Mouse (Mus musculus) gonadal fat pad, adult 2 months (tissue): ENCODE measurements around the gene Mup2. TPM values are rescaled to one million over a fixed set of nuclear protein-coding genes. Genes with fewer than 3 reads are reported as not detected.
"Not testable (repeated sequence)": the region's sequence is repeated elsewhere in the genome, so short reads cannot be mapped to it uniquely, and the experiment has no call there.

Experiments used
- DNase-seq: peaks from one replicate; pipeline ENCODE4 v3.0.0-alpha.2; 2012; ENCODE audit warnings: low read depth
- polyA plus RNA-seq: library from polyadenylated mRNA; depleted of rRNA; stranded (reverse); fragments of >200 nt; gene quantifications from 2 replicates; pipeline ENCODE4 v1.2.3, GENCODE M21; 2012; rRNA removed

The Mup2 gene
- polyA plus RNA-seq = not detected in 2 replicates

GRCm38 (mm10) chr4:60154189-60154588 lies at the start of gene Mup2:
Mup2 (minus strand) TSS chr4:60154289.
- not testable (repeated sequence) for DNase-seq

Other genes starting within 250 kb of the Mup2 start
- gene Slc46a2, start 239.2 kb downstream of the Mup2 start, polyA plus RNA-seq = 10.6 and 15.8 TPM in 2 replicates
- gene Mup4, start 193.6 kb downstream of the Mup2 start, polyA plus RNA-seq = 0.23 and 0.69 TPM in 2 replicates
- 2.3 and 2.4 TPM in 2 replicates for gene Mup6, start 190.0 kb downstream of the Mup2 start, polyA plus RNA-seq
- gene Mup7, start 83.8 kb downstream of the Mup2 start, polyA plus RNA-seq = not detected in 2 replicates
- gene Mup8, start 68.3 kb upstream of the Mup2 start, polyA plus RNA-seq = not detected in 2 replicates